Mouse (Mus musculus): Measurements from ENCODE around the gene Pafah1b2.

The Pafah1b2 gene

GRCm38 (mm10) chr9:45941329-45941888, 71.1 kb downstream of the Pafah1b2 start:
- peak; percentile 51 for DNase-seq

GRCm38 (mm10) chr9:45939794-45940193, 72.7 kb downstream of the Pafah1b2 start:
- peak; percentile 18 for DNase-seq

- peak; percentile 36 for DNase-seq
Measured at GRCm38 (mm10) chr9:45938952-45939637, 73.4 kb downstream of the Pafah1b2 start.

GRCm38 (mm10) chr9:45938088-45938487, 74.4 kb downstream of the Pafah1b2 start:
- DNase-seq = peak; percentile 35

GRCm38 (mm10) chr9:45936883-45937282, 75.6 kb downstream of the Pafah1b2 start:
- peak; percentile 73 for DNase-seq

- peak; percentile 16 for DNase-seq
Measured at GRCm38 (mm10) chr9:45935628-45936210, 76.8 kb downstream of the Pafah1b2 start, which contains the start of gene Tagln. Gene Tagln, minus strand, starts transcription at chr9:45936058.

- DNase-seq = peak; percentile 29
Measured at GRCm38 (mm10) chr9:45932571-45933415, 79.7 kb downstream of the Pafah1b2 start.

GRCm38 (mm10) chr9:45931958-45932357, 80.5 kb downstream of the Pafah1b2 start:
- peak; percentile 29 for DNase-seq

GRCm38 (mm10) chr9:45929285-45929684, 83.2 kb downstream of the Pafah1b2 start:
- peak; percentile 9 for DNase-seq

- no peak for DNase-seq
Measured at GRCm38 (mm10) chr9:45919895-45920294, 92.6 kb downstream of the Pafah1b2 start.

- DNase-seq = no peak
Measured at GRCm38 (mm10) chr9:45917041-45917934, 95.2 kb downstream of the Pafah1b2 start.

GRCm38 (mm10) chr9:45915659-45916058, 96.8 kb downstream of the Pafah1b2 start:
- no peak for DNase-seq
